Comparison of ENCODE assay signal across 9 mouse cellular contexts in genomic region chr1:39947701-39948359, GRCm38 (mm10). TPM values are rescaled to one million over a fixed set of nuclear protein-coding genes. Genes with fewer than 3 reads are reported as not detected.
DNase-seq lines count a peak whose midpoint lies in the region; ATAC-seq and TF ChIP-seq lines count a peak whose summit lies in the region.
"Had no signal": no experiment of that assay in that cellular context is flagged by ENCODE, and none has a peak within 500 bp of the region (broad histone marks: within the 10 kb centered on the region; RNA-seq: fewer than 3 reads in every experiment).

No protein-coding gene starts in this region.

- 0 out of 2 replicates have a peak overlapping the region, but pooled peaks have one; percentile 11 for H3K9ac ChIP-seq in embryonic facial prominence, embryonic 13.5 days
- H3K9ac ChIP-seq in hindbrain, postnatal 0 days (replicated peaks; ENCODE audit: low read length) = no peak overlapping the region; the same call in 1 of the 2 replicates
- no peak overlapping the region for H3K9ac ChIP-seq in neural tube, embryonic 12.5 days
- H3K9ac ChIP-seq: liver, embryonic 14.5 days had no signal

- peak overlapping the region; percentile 89 for H3K27ac ChIP-seq in layer of hippocampus, adult 2 months
- H3K27ac ChIP-seq in embryonic facial prominence, embryonic 13.5 days = peak overlapping the region; percentile 74
- peak overlapping the region; percentile 86 for H3K27ac ChIP-seq in hindbrain, postnatal 0 days
- peak overlapping the region; percentile 80 for H3K27ac ChIP-seq in neural tube, embryonic 12.5 days
- H3K27ac ChIP-seq: liver, embryonic 14.5 days had no signal

- peaks cover 82% of the 10 kb centered on the region for H3K4me1 ChIP-seq in embryonic facial prominence, embryonic 13.5 days
- H3K4me1 ChIP-seq in hindbrain, postnatal 0 days (ENCODE audit: insufficient read depth, low read length) = peaks cover 74% of the 10 kb centered on the region
- H3K4me1 ChIP-seq in neural tube, embryonic 12.5 days = peaks cover 86% of the 10 kb centered on the region

- ATAC-seq in embryonic facial prominence, embryonic 13.5 days (ENCODE audit: insufficient number of reproducible peaks, insufficient read depth, low FRiP score, low TSS enrichment, low read depth) = no peak
- peak; percentile 94 for ATAC-seq in hindbrain, postnatal 0 days
- peak; percentile 80 for ATAC-seq in neural tube, embryonic 12.5 days (ENCODE audit: low FRiP score, low read depth)
- no peak for ATAC-seq in megakaryocyte progenitor cell, adult 5-6 weeks (replicated peaks; ENCODE audit: poor library complexity)

- H3K4me3 ChIP-seq in layer of hippocampus, adult 2 months = no peak overlapping the region
- no peak overlapping the region for H3K4me3 ChIP-seq in embryonic facial prominence, embryonic 13.5 days
- H3K4me3 ChIP-seq in hindbrain, postnatal 0 days (ENCODE audit: low read length) = no peak overlapping the region
- H3K4me3 ChIP-seq in neural tube, embryonic 12.5 days = no peak overlapping the region

- no peaks in the 10 kb centered on the region for H3K27me3 ChIP-seq in embryonic facial prominence, embryonic 13.5 days
- H3K27me3 ChIP-seq in hindbrain, postnatal 0 days (ENCODE audit: insufficient read depth, low read length) = no peaks in the 10 kb centered on the region
- H3K27me3 ChIP-seq in neural tube, embryonic 12.5 days (replicated peaks) = no peaks in the 10 kb centered on the region

- WGBS in embryonic facial prominence, embryonic 13.5 days = 25% methylated on average over 6 of the region's 6 CpGs
- WGBS in hindbrain, postnatal 0 days = 21% methylated on average over 6 of the region's 6 CpGs
- WGBS in neural tube, embryonic 12.5 days = 27% methylated on average over 6 of the region's 6 CpGs

- DNase-seq in layer of hippocampus, adult 2 months (ENCODE audit: low spot score in 2 of 2) = peak; percentile 44 to 73
- DNase-seq in layer of hippocampus, adult 9-10 months (ENCODE audit: low spot score) = no peak
- peak; percentile 80 for DNase-seq in hindbrain, postnatal 0 days (ENCODE audit: low spot score)
- DNase-seq in adrenal gland, postnatal 10 days = no peak
- DNase-seq in T-cell, adult 2 months (ENCODE audit: low spot score) = no peak

- TF ChIP-seq CTCF in layer of hippocampus, adult 2 months (conservative IDR thresholded peaks at IDR 0.05) = no peak
- no peak for TF ChIP-seq CTCF in hindbrain, postnatal 0 days (IDR thresholded peaks at IDR 0.05; ENCODE audit: low read depth)

- H3K36me3 ChIP-seq in embryonic facial prominence, embryonic 13.5 days = no peaks in the 10 kb centered on the region
- no peaks in the 10 kb centered on the region for H3K36me3 ChIP-seq in hindbrain, postnatal 0 days (ENCODE audit: insufficient read depth, low read length)
- H3K36me3 ChIP-seq in neural tube, embryonic 12.5 days = no peaks in the 10 kb centered on the region

- no peak overlapping the region for H3K4me2 ChIP-seq in embryonic facial prominence, embryonic 13.5 days
- H3K4me2 ChIP-seq in hindbrain, postnatal 0 days (ENCODE audit: low read depth, low read length) = peak overlapping the region; percentile 13
- peak overlapping the region; percentile 24; the same call in 1 of the 2 replicates for H3K4me2 ChIP-seq in neural tube, embryonic 12.5 days (replicated peaks)

- H3K9me3 ChIP-seq in embryonic facial prominence, embryonic 13.5 days = no peaks in the 10 kb centered on the region
- H3K9me3 ChIP-seq in hindbrain, postnatal 0 days (ENCODE audit: low read length) = no peaks in the 10 kb centered on the region
- H3K9me3 ChIP-seq in neural tube, embryonic 12.5 days = no peaks in the 10 kb centered on the region

RNA-seq across cellular contexts. Expression of gene Map4k4, which starts 47.1 kb away (rescaled TPM):
- total RNA-seq in layer of hippocampus, adult 2 months (2021) = 100 to 1,000 TPM; 134 to 145 TPM
- polyA plus RNA-seq in embryonic facial prominence, embryonic 13.5 days (2015; fragmentation: Nextera tagmentation; extraction: Ambion mirVana) = 42.8 and 56.6 TPM in 2 replicates
- total RNA-seq in hindbrain, postnatal 0 days (2014; rRNA removed) = 172 and 189 TPM in 2 replicates
- 32.4 and 34.1 TPM in 2 replicates for polyA plus RNA-seq in hindbrain, postnatal 0 days (2015; fragmentation: Nextera tagmentation; extraction: Ambion mirVana)
- polyA plus RNA-seq in neural tube, embryonic 12.5 days (2016; fragmentation: Nextera tagmentation; extraction: Ambion mirVana) = 65.8 and 69.4 TPM in 2 replicates
- 100 to 1,000 TPM; 138 to 167 TPM for total RNA-seq in adrenal gland, postnatal 10 days (2021)
- 13.3 and 19.2 TPM in 2 replicates for total RNA-seq in megakaryocyte progenitor cell, adult 5-6 weeks (2015)
- total RNA-seq in megakaryocyte progenitor cell, adult 5-6 weeks (2017) = 42.5 and 66.7 TPM in 2 replicates

Comparison
In these comparisons a context has a peak if more than half of its experiments do, and no peak if none do; other contexts are left out.
1. DNase-seq: peak in layer of hippocampus, adult 2 months (2 of 2) and hindbrain, postnatal 0 days (single experiment); none in layer of hippocampus, adult 9-10 months (single experiment), adrenal gland, postnatal 10 days (single experiment) and T-cell, adult 2 months (single experiment).
2. ATAC-seq: peak in hindbrain, postnatal 0 days (single experiment) and neural tube, embryonic 12.5 days (single experiment); none in embryonic facial prominence, embryonic 13.5 days (single experiment) and megakaryocyte progenitor cell, adult 5-6 weeks (single experiment).
3. Peak in every context shown above with its lines, with median percentiles within 50 percentile points of each other: H3K27ac ChIP-seq.